Mouse (Mus musculus): ENCODE data around the gene Kansl1. TPM values are rescaled to one million over a fixed set of nuclear protein-coding genes. Genes with fewer than 3 reads are reported as not detected.

Kansl1 gene
- total and polyA plus RNA-seq, 2 experiments from 2014 or later = 22.0 to 65.3 TPM

DNA sequence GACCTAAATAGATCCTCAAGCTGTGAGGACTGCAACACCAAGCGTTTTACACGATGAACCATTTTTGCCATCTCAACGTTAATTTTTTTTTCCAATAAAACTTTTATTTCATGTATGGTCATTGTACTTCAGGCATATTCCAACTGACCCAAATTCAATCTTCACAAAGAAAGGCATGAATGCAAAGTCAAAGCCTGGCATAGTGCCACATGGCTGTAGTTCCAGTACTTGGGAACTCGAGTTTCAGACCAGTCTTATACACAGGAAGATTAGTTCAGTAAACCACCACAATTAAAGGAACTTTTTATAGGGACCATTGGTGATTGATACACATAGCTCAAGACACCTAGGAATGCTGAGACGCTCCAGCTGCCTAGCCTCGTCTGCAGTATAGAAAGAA lies 75.5 kb downstream of the Kansl1 start:
- H3K4me3 ChIP-seq (ENCODE audit: low read depth, low read length) = no peak overlapping the region

DNA sequence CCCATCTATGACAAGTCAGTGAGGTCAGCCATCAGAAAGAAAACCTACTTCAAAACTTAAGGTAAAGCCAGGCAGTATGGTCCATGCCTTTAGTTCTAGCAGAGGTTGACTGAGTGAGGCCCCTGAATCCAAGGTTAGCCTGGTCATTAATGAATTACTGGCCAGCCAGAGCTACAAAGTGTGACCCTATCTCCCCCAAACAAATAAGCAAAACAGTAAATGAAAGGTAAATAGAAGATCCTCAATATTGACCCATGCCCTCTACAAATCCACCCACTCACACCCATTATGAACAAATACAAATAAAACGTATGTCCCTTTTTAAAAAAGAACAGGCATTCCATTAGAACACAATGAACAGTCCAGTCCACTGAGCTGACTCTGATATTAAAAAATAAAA lies 76.5 kb downstream of the Kansl1 start:
- H3K36me3 ChIP-seq (ENCODE audit: insufficient read depth) = no peaks in the 10 kb centered on the region
- WGBS = 73% methylated on average over 1 of the region's 1 CpGs
- no peak overlapping the region for H3K27ac ChIP-seq (ENCODE audit: low read depth, low read length)
- TF ChIP-seq CTCF (IDR thresholded peaks at IDR 0.05; ENCODE audit: low read depth) = no peak
- H3K27me3 ChIP-seq (ENCODE audit: insufficient read depth, low read length) = no peaks in the 10 kb centered on the region
- H3K9me3 ChIP-seq (ENCODE audit: low read length) = no peaks in the 10 kb centered on the region
- no peak overlapping the region for H3K4me3 ChIP-seq (ENCODE audit: low read depth, low read length)
- H3K9ac ChIP-seq = no peak overlapping the region
- DNase-seq = no peak
- no peak overlapping the region for H3K4me2 ChIP-seq (ENCODE audit: low read depth)
- ATAC-seq = no peak
- H3K4me1 ChIP-seq (ENCODE audit: insufficient read depth) = no peaks in the 10 kb centered on the region

More for the DNA sequence above, 75.5 kb downstream of the Kansl1 start:
- Histone ChIP-seq H3K9me3 (ENCODE audit: low read length) (no peaks in the 10 kb centered on the region), H3K27me3 (ENCODE audit: insufficient read depth, low read length) (no peaks in the 10 kb centered on the region), H3K36me3 (ENCODE audit: insufficient read depth) (no peaks in the 10 kb centered on the region), H3K9ac (no peak overlapping the region), H3K4me2 (ENCODE audit: low read depth) (no peak overlapping the region), H3K4me1 (ENCODE audit: insufficient read depth) (no peaks in the 10 kb centered on the region), H3K27ac (ENCODE audit: low read depth, low read length) (no peak overlapping the region)
- no peak for ATAC-seq
- 72% methylated on average over 6 of the region's 6 CpGs for WGBS
- no peak for DNase-seq
- no peak for TF ChIP-seq CTCF (IDR thresholded peaks at IDR 0.05; ENCODE audit: low read depth)

DNA sequence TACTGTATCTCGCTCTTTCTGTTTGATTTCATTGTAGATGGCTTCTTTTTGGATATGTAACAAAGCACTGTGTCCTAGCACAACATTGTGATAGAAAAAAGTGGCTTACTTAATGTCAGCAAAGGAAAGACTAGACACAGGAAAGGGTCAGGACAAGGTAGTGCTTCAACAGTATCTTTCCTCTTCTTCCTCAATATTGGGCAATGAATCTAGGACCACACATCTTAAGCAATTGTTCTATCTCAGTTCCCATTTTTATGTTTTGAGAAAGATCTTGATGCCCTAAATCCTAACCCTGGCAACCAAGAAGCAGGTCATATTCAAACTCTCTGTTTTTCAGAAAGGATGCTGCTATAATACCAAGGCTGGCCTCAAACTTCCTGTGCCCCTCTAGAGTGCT lies 81.4 kb downstream of the Kansl1 start:
- Histone ChIP-seq H3K9me3 (ENCODE audit: low read length) (no peaks in the 10 kb centered on the region), H3K27ac (ENCODE audit: low read depth, low read length) (no peak overlapping the region), H3K27me3 (ENCODE audit: insufficient read depth, low read length) (no peaks in the 10 kb centered on the region), H3K4me2 (ENCODE audit: low read depth) (no peak overlapping the region), H3K4me1 (ENCODE audit: insufficient read depth) (no peaks in the 10 kb centered on the region), H3K36me3 (ENCODE audit: insufficient read depth) (no peaks in the 10 kb centered on the region), H3K9ac (no peak overlapping the region), H3K4me3 (ENCODE audit: low read depth, low read length) (no peak overlapping the region)
- no peak for TF ChIP-seq CTCF (IDR thresholded peaks at IDR 0.05; ENCODE audit: low read depth)
- ATAC-seq (no peak), DNase-seq (no peak)
- 91% methylated on average over 1 of the region's 1 CpGs for WGBS

DNA sequence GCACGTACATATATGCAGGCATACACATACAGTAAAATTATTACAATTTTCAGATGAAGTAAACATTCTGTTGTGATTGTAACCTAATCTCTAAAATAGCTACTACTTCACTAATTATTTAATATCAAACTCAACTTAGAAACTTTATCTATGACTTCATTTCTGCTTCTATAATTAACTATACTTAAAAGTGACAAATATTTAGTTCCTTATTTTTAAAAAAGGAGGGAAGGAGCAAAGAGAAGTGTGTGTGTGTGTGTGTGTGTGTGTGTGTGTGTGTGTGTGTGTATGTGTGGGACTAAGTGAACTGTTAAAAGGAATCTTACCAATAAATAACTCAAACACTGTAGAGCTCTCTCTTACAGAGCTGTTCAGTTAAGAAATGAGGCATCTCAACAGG lies 82.1 kb downstream of the Kansl1 start:
- DNase-seq (no peak), ATAC-seq (no peak)
- TF ChIP-seq CTCF (IDR thresholded peaks at IDR 0.05; ENCODE audit: low read depth) = no peak
- Histone ChIP-seq H3K9me3 (ENCODE audit: low read length) (no peaks in the 10 kb centered on the region), H3K4me1 (ENCODE audit: insufficient read depth) (no peaks in the 10 kb centered on the region), H3K27ac (ENCODE audit: low read depth, low read length) (no peak overlapping the region), H3K4me3 (ENCODE audit: low read depth, low read length) (no peak overlapping the region), H3K4me2 (ENCODE audit: low read depth) (no peak overlapping the region), H3K9ac (no peak overlapping the region), H3K27me3 (ENCODE audit: insufficient read depth, low read length) (no peaks in the 10 kb centered on the region), H3K36me3 (ENCODE audit: insufficient read depth) (no peaks in the 10 kb centered on the region)
- 93% methylated on average over 1 of the region's 1 CpGs for WGBS

DNA sequence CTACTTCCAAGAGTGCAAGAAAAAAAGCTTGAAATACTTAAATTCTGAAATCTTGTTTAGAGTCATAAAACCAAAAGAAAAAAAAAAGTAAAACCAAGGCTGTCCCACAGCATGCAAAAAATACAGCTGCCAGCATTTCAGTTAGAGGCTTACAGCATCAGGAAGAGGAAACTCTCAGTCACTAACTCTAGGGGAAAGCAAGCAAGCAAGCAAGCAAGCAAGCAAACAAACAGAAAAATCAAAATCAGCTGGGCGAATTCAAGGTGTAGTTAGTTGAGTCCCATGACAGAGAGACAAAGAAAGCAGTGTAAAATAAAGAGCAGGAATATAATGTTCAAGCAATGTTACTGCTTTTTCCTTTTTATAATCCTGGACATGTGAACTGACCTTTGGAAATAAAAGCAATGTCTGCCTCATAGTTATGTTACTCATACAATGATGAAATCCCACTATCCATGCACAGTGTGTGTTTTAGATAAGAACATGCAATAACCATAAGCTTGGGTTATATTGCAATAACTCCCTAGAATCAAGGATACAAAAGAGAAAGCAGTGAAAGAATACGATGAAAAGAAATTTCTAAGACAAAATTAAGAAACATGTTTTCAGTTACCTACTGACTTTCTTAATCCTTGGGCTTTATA lies 85.4 kb downstream of the Kansl1 start:
- H3K27ac ChIP-seq (ENCODE audit: low read depth, low read length) = no peak overlapping the region
- no peaks in the 10 kb centered on the region for H3K36me3 ChIP-seq (ENCODE audit: insufficient read depth)
- ATAC-seq (no peak), DNase-seq (no peak)
- no peak overlapping the region for H3K4me3 ChIP-seq (ENCODE audit: low read depth, low read length)
- no peaks in the 10 kb centered on the region for H3K27me3 ChIP-seq (ENCODE audit: insufficient read depth, low read length)
- H3K4me2 ChIP-seq (ENCODE audit: low read depth) = no peak overlapping the region
- no peak for TF ChIP-seq CTCF (IDR thresholded peaks at IDR 0.05; ENCODE audit: low read depth)
- no peaks in the 10 kb centered on the region for H3K9me3 ChIP-seq (ENCODE audit: low read length)
- H3K9ac ChIP-seq = no peak overlapping the region
- H3K4me1 ChIP-seq (ENCODE audit: insufficient read depth) = no peaks in the 10 kb centered on the region
- WGBS = 91% methylated on average over 2 of the region's 2 CpGs

DNA sequence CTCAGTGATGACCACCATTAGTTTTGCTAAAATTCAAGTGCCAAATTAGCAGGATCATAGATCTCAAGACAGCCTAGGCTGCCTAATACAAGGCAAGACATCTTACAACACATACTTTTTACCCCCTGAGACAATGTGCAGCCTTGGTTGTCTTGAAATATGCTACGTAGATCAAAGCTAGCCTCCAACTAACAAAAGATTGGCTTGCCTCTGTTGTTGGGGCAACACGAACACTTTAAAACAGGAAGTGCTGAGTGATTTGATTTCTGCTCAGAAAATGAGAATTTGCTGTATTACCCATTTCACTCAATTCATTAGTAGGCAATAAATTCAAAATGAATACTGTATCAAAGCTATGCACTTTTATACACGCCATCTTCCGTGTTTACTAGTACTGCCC lies 86.8 kb downstream of the Kansl1 start:
- Histone ChIP-seq H3K9ac (no peak overlapping the region), H3K4me3 (ENCODE audit: low read depth, low read length) (no peak overlapping the region), H3K4me1 (ENCODE audit: insufficient read depth) (no peaks in the 10 kb centered on the region), H3K27ac (ENCODE audit: low read depth, low read length) (no peak overlapping the region), H3K36me3 (ENCODE audit: insufficient read depth) (no peaks in the 10 kb centered on the region), H3K4me2 (ENCODE audit: low read depth) (no peak overlapping the region), H3K9me3 (ENCODE audit: low read length) (no peaks in the 10 kb centered on the region), H3K27me3 (ENCODE audit: insufficient read depth, low read length) (no peaks in the 10 kb centered on the region)
- WGBS = 83% methylated on average over 4 of the region's 4 CpGs
- no peak for TF ChIP-seq CTCF (IDR thresholded peaks at IDR 0.05; ENCODE audit: low read depth)
- DNase-seq (no peak), ATAC-seq (no peak)

DNA sequence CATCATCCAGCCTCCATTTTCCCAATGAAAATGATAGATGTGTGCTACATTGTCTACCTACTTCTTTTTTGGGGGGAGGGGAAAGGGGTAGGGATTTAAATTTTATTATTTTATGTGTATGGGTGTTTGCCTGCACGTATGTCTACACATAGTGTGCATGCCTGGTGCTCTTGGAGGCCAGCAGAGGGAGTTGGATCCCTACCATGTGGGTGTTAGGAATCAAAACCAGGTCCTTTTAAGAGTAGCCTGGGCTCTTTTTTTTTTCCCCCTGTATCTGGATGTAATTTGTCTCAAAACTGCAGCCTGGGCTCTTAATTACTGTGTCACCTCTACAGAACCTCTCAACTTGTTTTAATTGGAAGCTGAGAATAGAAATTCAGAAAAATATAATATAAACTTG lies 89.0 kb downstream of the Kansl1 start:
- Histone ChIP-seq H3K4me2 (ENCODE audit: low read depth) (no peak overlapping the region), H3K27me3 (ENCODE audit: insufficient read depth, low read length) (no peaks in the 10 kb centered on the region), H3K27ac (ENCODE audit: low read depth, low read length) (no peak overlapping the region), H3K36me3 (ENCODE audit: insufficient read depth) (peaks cover 3% of the 10 kb centered on the region; the same call in 1 of the 2 replicates), H3K9ac (no peak overlapping the region), H3K9me3 (ENCODE audit: low read length) (no peaks in the 10 kb centered on the region), H3K4me1 (ENCODE audit: insufficient read depth) (no peaks in the 10 kb centered on the region), H3K4me3 (ENCODE audit: low read depth, low read length) (no peak overlapping the region)
- WGBS = 75% methylated on average over 1 of the region's 1 CpGs
- no peak for DNase-seq
- TF ChIP-seq CTCF (IDR thresholded peaks at IDR 0.05; ENCODE audit: low read depth) = peak; percentile 13; the same call in 1 of the 2 replicates
- no peak for ATAC-seq
